Mouse (Mus musculus): Measurements from ENCODE around the gene Rtn4rl2. TPM values are rescaled to one million over a fixed set of nuclear protein-coding genes. Genes with fewer than 3 reads are reported as not detected.

Rtn4rl2 gene
- polyA plus RNA-seq, 1 experiment from 2014 or later: 0.10 TPM

DNA sequence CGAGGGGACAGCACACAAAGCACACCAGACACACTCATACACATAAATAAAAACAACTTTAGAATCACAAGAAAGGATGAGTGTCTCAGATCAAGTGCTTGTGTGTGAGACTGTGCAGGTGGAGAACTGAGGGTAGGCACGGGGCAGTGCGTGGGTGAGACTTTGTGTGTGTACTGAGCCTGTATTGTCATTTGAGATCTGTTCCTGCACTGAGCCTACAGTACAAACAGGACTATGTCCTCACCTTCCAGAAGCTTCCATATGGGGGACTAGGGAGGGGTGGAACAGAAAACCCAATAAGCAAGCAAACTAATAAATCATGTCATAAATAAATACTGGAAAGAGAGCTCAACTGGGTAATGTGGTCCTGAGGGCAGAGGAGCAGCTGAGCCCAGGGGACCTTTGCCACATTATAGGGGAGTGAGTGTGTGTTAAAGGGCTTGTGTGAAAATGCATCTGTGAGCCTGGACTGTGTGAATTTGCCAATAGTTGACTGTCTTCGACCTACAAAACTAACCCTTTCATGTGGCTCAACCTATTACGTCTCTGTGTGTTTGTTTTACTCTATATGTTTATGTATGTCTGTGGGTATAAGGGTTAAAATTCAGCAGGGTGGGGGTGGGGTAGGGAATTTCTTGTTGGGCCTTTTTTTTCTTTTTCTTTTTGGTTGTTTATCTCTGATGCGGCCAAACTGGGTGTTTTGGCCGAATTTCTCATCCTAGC is 35.9 kb downstream of the Rtn4rl2 start:
- no peak for DNase-seq (ENCODE audit: low spot score)

DNA sequence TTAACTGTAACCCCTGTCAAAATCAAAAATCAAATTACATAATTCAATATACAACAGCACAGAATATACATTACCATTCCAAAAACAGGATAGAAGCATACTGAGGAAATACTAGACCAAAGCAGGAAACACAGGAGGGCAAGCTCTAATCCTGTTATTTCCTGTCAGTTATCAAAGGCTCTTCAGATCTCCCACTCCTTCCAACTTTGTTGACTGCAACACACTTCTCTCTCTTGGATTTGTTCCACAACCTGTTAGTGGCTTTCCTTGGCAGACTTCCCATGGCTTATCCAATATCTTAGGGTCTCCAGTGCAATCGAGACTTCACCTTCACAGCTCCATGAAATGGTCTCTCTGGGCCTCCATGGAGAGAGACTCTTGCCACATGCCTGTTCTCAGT is 41.3 kb downstream of the Rtn4rl2 start:
- no peak for DNase-seq (ENCODE audit: low spot score)

DNA sequence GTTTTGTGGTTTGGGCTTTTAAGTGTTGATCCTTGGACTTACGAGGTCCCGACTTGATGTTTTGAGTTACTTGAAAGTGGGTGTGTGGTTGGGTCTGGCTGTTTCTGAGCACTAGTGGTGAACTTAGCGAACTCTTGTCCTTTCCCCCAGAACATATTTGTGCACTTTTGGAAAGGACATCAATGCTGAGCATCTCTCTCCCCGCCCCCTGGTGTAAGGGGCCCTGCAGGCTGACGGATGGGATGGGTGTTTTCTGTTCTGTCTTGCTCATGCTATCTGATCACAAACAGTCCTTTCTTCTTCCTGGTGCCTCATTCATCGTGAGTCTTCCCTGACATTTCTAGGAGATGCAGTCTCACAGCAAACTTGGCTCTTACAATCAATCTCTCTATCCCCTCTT is 42.9 kb downstream of the Rtn4rl2 start:
- peak; percentile 66 for DNase-seq (ENCODE audit: low spot score)

DNA sequence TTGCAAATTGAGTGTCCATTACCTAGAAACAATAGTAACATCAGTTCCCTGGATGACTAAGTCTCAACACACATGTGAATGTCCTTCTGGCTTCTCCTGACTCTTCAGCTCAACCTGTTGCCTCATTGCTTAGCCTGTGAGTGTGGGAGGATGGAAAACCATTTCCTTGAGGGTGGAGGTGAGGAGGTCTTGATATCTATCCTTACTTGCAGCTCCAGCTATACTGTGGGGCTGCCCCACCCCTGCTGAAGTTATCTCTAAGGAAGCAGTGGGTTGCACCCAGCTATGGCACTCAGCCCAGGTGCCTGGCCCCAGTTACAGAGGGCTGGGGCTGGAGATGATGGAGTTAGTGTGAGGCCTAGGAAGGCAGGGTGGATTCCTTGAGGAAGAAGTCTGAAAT is 44.6 kb downstream of the Rtn4rl2 start:
- peak; percentile 21 for DNase-seq (ENCODE audit: low spot score)

DNA sequence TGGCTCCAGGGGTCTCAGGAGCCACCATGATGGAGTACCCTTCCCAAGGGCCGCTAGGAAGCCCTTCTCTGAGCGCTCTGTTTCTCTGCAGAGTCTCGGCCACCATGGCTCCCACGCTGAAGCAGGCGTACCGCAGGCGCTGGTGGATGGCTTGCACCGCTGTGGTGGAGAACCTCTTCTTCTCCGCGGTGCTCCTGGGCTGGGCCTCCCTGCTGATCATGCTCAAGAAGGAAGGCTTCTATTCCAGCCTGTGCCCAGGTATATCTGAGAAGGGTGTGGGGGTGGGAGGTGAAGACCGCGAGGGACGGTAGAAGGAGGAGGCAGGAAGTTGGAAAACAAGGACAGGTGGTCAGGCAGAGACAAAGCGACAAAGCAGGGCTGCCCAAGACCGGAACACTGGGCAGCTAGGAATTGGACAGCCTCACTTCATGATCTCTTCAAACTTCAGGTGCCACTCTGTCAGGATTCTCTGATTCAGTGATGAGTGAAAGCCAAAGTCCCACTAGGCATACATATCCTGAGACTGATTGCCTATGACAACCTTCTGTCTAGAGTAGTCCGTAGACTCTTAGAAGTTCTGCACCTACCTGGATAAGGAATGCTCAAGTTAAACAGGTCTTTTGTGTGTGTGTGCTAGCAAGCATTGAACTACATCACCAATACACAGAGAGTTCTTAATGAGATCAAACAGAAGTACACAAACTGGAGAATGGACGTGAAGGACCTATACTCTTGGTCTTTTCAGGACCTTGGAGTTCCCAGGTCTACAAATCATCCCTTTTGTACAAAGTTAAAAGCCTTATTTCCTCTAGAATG is 45.6 kb downstream of the Rtn4rl2 start:
- DNase-seq (ENCODE audit: low spot score): no peak

DNA sequence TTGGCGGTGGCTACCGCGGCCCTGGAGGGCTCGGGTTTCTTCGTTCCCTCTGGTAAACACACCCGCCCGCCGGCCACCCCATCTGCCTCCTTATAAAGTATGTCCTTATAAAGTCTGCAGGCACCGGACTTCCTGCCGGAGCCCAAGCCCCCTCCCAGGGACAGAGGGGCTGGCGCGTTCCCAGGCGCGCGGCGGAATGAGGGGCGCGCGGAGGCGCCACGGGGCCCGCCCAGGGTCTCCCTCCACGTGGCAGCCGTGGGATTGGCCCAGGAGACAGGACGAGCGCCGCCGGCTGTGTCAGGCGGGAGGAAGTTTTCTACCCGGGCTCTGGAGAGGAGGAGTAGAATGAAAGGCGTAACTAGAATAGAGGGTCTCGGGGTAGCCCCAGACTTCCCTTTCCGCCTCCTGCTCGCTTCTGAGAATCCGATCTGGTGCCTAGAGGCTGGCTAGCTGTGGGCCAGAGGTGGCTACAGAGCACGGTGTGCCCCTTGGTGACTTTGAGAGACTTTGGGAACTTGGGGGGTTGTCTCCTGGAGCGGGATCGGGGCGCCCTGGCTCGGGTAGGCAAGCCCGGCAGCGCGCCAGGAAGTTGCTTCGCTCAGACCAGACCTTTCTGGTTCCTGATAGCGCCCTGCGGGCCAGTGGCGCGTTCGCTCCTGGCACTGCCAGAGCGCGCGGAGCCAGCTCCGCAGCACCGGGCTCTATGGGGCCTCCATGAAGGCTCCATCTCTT is 46.3 kb downstream of the Rtn4rl2 start:
- peak; percentile 71 for DNase-seq (ENCODE audit: low spot score)

DNA sequence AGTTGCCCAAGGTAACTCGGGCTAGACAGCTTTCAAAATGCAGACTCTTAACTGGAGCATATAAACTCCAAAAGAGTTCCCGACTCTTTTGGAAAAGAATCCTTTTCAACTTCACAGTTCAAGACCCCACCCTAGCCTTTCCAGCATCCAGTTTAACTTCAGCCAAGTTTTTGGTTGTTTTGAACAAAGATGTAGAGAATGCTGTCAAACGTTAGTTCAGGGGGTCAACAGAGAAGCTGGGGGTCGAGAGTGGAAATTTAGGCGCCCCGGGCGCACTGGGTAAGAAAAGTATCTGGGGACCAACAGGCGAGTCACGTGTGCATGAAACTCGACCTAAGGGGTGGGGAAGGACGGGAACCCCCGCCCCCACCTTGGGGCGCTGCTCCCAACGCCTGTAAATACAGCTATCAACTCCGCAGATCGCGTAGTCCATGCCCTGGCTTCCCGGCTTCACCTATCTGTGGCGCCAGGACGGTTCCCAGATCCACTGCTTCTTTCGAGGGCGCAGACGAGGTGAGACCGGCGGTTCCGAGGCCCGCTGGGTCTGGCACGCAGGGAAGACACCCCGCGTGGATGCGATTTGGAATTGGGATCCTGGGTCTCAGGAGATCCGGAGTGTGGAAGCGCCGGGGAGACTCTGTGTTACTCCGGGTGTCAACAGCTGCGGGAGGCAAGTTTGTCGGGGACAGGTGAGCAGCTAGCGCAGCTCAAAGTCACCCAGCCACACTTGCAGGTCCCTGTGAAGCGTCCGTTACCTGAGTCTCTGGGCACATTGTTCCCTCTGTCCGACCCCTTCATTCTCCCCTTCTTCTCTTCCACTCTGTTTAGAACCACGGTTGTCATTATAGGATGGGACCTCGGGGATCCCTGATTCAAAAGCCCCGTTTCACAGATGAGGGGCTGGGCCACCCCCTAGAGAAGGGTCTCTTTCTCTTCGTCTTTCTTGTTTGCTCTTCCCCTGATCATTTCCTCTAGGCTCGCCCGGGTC is 47.2 kb downstream of the Rtn4rl2 start:
- DNase-seq (ENCODE audit: low spot score): peak; percentile 29

DNA sequence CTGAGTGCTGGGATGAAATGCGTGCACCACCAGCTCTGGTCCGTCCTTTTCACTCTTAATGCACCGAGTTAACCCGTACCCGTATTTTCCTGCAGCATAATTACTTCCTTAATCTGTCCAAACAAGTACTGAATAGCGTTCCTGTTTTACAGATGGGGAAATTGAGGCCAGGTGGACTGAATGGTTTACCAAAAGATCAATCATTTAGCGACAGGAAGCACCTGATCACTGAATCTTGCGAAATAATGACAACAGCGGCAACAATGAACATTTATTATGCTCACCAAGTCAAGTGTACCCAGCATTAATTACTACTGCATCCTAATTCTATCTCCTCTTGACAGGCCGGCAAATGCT is 47.9 kb downstream of the Rtn4rl2 start, which contains the start of gene Slc43a1:
Gene Slc43a1, plus strand, starts transcription at position 258 of the 357 bp plus-strand sequence.
- DNase-seq (ENCODE audit: low spot score): no peak

DNA sequence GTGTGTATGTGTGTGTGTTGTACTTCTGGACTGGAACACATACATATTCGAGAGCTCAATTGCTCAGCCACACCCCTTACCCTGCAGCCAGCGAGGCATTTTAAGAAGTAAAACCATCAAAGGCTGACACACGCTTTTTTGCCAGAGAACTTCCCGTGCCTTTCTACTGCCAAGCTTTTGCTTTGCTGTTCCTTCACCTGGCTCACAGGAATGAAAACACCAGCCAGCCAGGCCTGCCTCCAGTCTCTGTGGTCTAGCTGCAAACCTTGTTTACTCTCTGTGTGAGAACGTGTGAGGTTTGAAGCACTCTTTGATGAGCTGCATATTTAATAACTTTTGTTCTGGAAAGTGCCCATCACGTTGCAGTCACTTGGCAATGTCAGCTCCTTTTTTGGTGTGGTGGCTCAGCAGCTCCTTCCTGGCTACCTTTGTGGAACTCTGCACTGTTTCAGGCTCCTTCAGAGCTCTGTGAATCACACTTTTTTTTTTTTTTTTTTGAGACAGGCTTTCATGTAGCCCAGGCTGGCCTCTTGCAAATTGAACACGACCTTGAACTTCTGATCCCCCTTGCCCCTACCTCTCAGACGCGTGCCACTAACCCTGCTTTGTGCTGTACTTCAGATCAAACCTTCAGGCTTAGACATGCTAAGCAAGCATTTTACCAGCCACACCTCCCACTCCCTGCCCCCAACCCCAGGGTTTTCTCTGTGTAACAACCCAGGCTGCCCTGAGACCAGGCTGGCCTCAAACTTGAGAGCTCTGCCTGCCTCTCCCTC is 48.5 kb downstream of the Rtn4rl2 start:
- peak; percentile 63 for DNase-seq (ENCODE audit: low spot score)

DNA sequence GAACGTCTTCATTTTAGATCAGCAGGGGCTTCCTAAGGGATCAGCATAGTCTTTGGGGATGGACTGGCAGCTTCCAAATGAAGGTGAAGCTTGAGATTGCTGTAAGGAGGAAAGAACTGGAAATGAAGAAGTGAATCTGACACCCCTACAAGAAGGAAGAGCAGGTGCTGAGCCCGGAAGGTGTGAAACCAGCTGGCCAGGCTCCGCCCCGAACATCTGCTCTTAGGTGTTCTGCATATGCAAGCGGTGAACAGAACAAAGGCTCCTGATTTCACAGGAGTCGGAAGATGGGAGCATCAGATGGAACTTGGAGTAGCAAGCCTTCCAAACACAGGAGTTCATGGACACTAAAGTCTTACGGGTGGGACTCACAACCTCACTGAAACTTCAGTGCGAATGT is 49.4 kb downstream of the Rtn4rl2 start:
- peak; percentile 76 for DNase-seq (ENCODE audit: low spot score)

DNA sequence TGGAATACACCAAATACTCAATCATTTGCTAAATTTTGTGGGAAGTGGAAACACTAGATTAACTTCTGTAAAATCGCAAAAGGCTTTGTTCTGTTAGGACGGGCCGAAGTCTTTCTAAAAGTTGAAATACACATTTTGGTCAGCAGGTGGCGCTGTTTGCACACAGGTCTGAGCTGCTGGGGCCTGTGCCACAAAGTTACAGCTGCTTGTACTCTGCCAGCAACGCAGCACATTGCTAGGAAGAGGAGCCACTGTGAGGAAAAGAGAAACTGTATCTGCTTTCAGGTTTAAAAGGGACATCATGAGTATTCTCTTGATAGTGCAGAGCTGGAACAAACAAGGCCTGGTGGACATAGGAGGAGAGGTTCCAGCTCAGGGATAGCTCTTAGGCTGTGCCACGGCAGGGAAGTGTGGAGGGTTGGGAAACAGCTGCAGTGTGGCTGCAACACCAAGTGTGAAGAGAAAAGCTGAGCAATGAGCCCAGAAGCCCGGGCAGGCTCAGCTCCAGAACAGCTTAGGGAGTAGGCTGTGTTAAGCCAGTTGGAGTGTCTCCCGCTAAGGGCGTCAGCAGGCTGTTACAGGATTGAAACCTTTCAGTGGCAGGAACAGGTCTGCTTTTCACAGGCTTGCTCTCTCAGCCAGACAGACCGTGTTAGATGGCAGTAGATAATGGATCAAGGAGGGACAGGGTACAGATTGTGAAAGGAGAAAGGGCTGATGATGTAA is 54.7 kb downstream of the Rtn4rl2 start:
- peak; percentile 89 for DNase-seq (ENCODE audit: low spot score)

DNA sequence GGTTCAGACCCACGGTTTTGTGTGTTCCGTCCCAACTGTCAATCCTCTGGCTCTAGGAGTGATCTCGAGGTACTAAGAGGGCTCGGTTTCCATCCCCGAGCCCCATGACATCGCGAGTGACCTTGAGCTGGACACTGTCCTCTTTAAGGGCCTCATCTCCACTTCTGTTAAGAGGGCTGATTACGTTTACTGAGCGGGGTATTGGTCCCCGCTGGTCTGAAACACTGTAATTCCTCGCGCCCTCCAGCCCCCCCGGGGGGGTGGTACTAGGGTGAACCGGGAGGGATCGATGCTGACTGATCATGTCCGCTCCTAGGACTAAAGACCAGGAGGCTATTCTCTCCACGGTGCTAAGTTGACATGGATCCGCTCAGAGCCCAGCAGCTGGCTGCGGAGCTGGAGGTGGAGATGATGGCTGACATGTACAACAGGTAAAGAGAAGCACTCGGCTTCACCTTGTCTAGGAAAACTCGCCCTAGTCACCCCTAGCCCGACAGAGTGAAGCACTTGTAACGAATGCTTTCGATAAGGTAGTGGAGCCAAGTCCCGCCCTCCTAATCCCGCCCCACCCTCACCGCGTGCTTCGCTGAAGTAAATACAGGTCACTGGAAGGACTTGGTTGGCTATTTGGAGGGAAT is 59.1 kb downstream of the Rtn4rl2 start:
- no peak for DNase-seq (ENCODE audit: low spot score)

DNA sequence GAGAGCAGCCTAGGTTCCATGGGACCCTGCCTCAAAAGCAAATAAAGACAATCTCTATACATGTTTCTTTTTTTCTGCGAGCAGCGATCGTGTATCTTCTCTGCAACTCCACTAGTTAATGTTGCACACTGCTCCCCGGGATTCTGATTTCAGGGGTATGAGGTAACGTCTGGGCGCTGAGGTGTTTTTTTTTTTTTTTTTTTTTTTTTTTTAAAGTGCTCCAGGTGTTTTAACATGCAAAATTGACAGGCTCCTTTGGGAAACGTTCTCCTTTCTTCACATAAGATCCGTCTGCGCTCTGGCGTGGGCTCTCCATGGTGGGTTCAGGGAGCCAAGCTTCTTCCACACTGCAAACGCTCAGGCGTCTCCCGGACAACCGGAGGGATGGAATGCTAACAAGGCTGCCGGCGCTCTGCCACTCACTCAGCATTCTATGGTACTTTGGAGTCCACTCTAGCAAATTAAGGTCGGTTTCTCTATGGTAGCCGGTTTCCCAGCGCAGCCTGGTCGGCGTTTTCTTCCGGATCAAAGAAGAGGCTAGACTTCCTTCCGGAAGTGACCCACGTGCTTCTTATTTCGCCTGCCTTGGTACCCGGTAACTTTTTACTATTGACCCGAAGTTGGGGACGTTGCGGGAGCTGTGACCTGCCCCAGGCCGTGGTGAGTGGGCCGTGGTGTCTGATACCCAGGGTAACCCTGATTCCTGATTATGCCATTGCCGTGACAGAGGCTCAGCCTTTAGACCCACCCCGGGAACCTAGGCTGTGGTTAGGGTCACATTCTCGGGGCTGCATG is 59.8 kb downstream of the Rtn4rl2 start, which contains the start of gene Timm10:
Gene Timm10, plus strand, starts transcription at position 510 of the 795 bp plus-strand sequence.
- DNase-seq (ENCODE audit: low spot score): peak; percentile 76

DNA sequence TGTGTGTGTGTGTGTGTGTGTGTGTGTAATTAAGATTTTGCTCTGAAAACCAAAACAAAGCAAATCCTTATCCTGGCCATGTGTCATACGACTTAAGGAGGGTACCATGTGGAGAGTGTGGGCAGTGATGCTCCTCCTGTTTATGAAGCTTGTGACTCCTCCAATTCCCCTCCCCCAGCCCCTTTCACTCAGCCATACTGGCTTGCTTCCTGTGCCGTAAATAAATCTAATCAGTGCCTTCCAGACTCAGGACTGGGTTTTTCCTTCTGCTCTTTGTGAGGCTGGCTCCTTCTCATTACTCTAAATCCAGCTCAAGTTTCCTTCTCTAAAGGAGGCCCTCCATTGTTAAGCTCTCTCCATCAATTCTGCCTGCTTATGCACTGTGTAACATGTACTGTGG is 63.3 kb downstream of the Rtn4rl2 start:
- DNase-seq (ENCODE audit: low spot score): no peak

DNA sequence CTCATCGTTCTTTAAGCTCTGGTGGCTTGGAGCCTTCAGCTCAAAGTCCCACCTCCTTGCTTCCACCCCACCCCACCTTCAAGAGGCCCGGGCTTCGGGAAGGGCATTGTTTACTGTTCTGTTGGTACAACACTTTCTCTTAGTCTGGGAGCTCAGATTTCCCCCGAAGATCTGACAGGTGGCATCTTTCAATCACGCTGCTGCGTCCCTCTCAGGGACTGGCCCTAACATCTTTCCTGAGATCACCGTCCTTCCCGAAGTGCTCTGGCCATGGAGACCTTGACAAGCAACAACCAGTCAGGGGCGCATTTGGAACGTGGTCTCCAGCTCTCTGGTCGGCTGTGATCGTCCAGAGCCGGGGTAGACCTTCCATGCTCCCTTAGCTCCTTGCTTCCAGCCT is 64.0 kb downstream of the Rtn4rl2 start, which contains the start of gene Smtnl1:
Gene Smtnl1, minus strand, starts transcription at position 101 of the 400 bp plus-strand sequence.
- DNase-seq (ENCODE audit: low spot score): no peak

Measured in thymus, postnatal 0 days (tissue).